Mouse (Mus musculus) bone marrow, adult 2 months (tissue): ENCODE results near the gene Olfr764-ps1.

ENCODE experiments used
- CTCF ChIP-seq: fragments of 200-500 bp; IDR thresholded peaks from 2 replicates; pipeline ENCODE4 v1.5.1; 2011; ENCODE audit warnings: low read length, control low read depth; ENCODE audit not compliant: control insufficient read depth, insufficient read depth
- POLR2A ChIP-seq: fragments of 200-500 bp; IDR thresholded peaks from 2 replicates; pipeline ENCODE4 v1.6.1; 2011; ENCODE audit warnings: low read depth, mild to moderate bottlenecking, control low read depth, low read length, borderline replicate concordance; ENCODE audit not compliant: control insufficient read depth

DNA sequence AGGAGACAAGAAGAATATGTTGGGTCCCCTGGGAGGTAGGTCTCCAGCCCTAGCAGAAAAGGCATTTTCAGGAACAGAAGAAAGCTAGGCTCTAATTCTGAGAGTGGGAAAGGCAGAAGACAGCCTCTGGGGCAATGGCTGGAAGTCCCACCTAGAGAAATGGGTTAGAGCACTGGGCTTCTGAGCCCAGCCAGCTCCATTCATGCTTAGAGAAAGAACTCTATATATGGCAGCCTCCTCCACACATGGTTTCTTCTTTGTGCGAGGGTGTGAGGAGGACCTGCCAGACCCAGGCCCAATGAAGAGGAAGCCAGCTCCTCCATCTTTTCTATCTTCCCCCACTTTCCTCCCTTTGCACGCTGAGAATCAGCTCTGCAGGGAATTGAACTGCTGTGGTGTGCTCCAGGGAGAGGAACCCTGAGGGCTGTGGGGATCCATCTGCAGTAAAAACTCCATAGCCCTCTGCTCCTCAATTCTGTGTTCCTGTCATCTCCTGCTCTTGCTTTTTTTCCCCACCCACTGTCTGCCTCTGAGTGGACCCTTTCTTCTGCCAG, 29.3 kb downstream of the Olfr764-ps1 start, which contains the start of gene Olfr763:
- TF ChIP-seq POLR2A (no peak), CTCF (no peak)
